Mouse (Mus musculus) left cerebral cortex, postnatal 14 days (tissue): ENCODE measurements around the gene Parvb. TPM values are rescaled to one million over a fixed set of nuclear protein-coding genes. Genes with fewer than 3 reads are reported as not detected.

Experiments
- DNase-seq, 2 experiments: peaks; one replicate each; pipeline ENCODE4 v3.0.0; 2021 to 2022; ENCODE audit warnings: low spot score in 2 of 2, mixed read lengths in 1 of 2
- intact Hi-C: fragments of 180-260 bp; cut with DNase I; formaldehyde crosslinking; loops from one replicate; pipeline ENCODE4 v1.15.1; 2025
- long read RNA-seq, 2 experiments: library from polyadenylated mRNA; stranded (forward); transcript quantifications; one replicate each; pipeline ENCODE4 v2.0.0; 2021
- total RNA-seq, 2 experiments: library from RNA; stranded (reverse); gene quantifications; 2 replicates each; pipeline ENCODE4 v1.2.3; 2021

Parvb gene
- 10 to 100 TPM; 28.4 to 28.7 TPM for total RNA-seq
- long read RNA-seq, experiment 1, partial matches to known transcripts = 1 of 6 reads
- long read RNA-seq, experiment 1, other reads (novel, unspliced or antisense) = 4 of 6 reads
- long read RNA-seq, experiment 2, partial matches to known transcripts = 0 of 2 reads
- long read RNA-seq, experiment 2, other reads (novel, unspliced or antisense) = 1 of 2 reads

GRCm38 (mm10) chr15:84231721-84232561 lies at the start of gene Parvb:
TSS of gene Parvb (plus strand) at chr15:84232043.
- peak; percentile 39 to 59 for DNase-seq

DNA sequence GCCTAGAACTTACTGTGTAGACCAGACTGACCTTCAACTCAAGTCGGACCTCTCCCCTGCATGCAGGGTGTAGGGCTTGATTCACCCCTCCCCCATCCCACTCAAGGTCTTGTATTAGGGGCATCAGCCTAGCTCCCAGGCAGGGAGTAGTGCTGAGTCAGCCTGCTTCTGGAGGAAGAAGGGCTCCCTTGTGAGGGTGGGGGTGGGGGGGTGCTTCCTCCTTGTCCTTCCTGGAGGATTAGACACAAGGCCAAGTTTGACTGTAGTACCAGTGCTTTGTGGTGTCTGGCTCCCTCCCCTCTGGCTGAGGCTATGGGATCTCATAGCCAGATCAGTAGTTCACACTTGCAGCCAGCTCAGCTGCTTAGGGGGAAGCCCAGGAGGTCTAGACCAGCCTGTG lies 47.9 kb upstream of the Parvb start:
- intact Hi-C loops = no loop called here

More at GRCm38 (mm10) chr15:84231721-84232561, at the start of gene Parvb:
- intact Hi-C loops = no loop called here

GRCm38 (mm10) chr15:84186196-84186595 lies 45.6 kb upstream of the Parvb start:
- no peak for DNase-seq
- intact Hi-C loops = no loop called here

More for the DNA sequence above, 47.9 kb upstream of the Parvb start:
- DNase-seq = no peak

GRCm38 (mm10) chr15:84188887-84189530 lies 42.8 kb upstream of the Parvb start:
- intact Hi-C loops = no loop called here
- DNase-seq = no peak

DNA sequence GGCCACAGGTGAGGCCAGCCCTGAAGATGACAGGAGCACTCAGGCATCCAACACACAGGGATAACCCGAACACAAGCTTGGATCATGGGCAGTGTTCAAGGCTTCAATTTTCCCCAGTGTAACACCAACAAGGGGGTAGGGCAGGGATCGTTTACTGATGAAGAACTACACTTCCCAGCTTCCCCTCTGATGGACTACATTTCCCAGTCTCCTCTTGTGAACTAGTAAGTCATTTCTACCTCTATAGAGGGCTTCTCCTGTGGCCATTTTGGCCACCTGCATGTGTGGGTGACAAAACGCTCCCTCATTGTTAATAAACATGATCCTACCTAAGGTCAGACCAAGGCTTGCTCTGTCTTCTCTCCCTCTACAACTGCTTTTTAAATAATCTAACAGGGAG lies 42.0 kb upstream of the Parvb start:
- intact Hi-C loops = no loop called here
- peak in 1 of 2 experiments; percentile 44 for DNase-seq

- no peak for DNase-seq
- intact Hi-C loops = no loop called here
These were observed 40.2 kb upstream of the Parvb start for GRCm38 (mm10) chr15:84191724-84192057.

DNA sequence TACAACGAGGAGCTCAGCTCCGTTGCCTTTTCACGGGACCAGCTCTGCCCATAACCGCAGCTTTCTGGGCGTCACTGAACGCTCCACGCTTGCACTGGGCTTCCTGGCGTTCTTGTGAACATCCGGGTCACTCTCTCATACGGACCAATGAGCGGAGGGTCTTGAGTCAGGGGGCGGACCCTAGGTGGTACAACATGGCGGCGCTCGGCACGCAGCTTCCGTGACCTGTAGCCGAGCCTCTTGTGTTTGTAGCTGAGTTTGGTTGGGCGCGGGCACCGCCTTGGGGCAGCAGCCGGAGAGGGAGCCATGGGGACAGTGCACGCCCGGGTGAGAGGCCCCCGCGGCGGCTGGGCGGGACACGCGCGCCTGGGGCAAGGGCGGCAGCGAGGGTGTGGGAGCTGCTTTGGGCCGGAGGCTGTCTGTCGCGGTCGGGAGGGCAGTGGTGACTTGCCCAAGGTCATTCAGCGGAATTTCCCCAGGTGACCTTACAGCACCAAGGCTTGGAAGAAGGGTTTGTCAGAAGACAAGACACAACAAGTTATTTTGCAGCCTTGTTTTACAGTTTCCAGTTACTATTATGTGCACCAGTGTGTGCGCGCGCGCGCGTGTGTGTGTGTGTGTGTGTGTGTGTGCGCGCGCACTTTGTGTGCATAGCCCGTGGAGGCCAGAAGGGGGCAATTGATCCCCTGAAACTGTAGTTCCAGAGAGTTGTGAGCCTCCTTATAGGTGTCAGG lies 39.6 kb upstream of the Parvb start, which contains the start of gene Samm50:
Gene Samm50, plus strand, starts transcription at position 184 of the 734 bp plus-strand sequence.
- DNase-seq = peak; percentile 93 to 96
- intact Hi-C loops = no loop called here

DNA sequence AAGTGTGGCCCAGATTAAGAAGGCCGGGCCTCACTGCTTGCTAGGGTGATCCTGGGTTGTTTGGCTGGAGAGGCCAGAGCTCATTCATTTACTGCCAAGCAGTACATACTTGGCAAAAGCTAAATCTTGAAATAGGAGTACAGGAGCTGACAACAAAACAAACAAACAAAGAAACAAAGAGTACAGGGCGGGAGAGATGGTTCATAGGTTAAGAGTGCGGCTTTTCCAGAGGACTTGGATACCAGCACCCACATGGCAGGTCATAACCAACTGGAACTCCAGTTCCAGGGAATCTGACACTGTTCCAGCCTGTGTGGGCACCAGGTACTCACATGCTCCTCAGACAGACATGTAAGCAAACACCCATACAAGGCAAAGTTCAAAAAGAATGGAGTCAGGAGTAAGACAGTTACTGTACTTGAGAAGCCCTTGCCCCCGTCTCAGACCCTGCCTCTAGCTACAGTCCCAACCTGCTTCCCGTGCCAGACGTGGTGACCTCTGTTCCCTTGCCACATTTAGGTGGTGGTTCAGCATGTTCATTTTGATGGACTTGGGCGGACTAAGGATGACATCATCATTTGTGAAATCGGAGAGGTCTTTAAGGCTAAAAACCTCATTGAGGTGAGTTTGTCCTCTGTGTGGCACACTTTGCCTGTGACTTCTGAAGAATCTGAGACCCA lies 35.2 kb upstream of the Parvb start:
- no peak for DNase-seq
- intact Hi-C loops = no loop called here

- intact Hi-C loops = no loop called here
- no peak for DNase-seq
These were observed 24.5 kb upstream of the Parvb start for GRCm38 (mm10) chr15:84207327-84207726.

DNA sequence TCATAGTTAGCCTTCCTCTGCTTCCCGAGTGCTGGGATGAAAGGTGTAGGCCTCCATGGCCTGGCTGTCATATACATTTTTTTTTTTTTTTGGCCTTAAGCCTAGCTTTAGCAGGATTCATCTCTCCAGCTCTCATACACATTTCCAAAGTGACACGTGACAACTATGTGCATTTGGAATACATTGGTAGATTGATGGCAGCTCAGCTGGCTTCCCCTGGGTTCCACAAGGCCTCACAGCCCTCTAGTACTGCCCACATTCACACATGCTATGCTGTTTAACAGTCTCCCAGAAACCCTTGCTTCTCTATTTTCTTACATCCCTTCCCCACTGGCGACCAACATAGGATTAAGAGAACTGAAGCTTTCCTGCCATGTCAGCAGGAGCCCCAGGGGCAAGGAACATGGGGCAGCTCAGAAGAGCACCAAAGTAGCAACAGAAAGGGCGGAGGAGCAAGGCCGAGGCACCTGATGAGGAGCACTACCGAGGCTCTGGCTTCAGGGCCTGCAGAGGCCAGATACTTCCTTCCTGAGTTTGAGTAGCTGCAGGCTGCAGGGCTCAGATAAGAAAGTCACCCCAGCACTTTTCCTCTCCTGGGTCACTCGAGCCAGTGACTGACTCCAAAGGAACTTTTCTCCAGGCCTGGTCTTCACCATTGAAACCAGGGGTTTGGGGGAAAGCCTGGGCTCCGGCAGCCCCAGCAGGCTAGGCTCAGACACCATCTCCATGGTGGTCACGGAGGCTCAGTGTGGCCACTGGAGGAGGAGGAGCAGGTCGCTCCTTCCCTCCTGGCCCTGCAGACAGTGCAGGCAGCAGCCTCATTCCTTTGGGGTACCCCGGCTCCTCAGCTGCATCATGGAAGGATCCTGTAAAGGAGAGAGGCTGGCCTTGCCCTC lies 22.1 kb upstream of the Parvb start:
- intact Hi-C loops = no loop called here
- no peak for DNase-seq

DNA sequence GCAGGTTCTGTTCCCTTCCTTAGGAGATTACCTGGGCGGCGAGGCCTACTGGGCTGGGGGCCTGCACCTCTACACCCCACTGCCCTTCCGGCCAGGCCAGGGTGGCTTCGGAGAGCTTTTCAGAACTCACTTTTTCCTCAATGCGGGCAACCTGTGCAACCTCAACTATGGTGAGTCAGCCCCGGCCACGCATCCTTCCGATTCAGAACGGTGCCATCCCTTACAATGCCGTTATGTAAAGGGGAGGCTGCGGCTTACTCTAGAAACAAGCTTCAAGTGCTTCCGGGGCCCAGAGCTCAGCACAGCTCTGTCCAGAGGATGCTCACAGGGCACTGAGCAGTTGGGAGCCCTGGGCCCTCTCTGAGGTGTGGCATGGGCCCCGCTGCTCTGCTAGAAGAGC lies 21.4 kb upstream of the Parvb start:
- DNase-seq = no peak
- intact Hi-C loops = no loop called here

DNA sequence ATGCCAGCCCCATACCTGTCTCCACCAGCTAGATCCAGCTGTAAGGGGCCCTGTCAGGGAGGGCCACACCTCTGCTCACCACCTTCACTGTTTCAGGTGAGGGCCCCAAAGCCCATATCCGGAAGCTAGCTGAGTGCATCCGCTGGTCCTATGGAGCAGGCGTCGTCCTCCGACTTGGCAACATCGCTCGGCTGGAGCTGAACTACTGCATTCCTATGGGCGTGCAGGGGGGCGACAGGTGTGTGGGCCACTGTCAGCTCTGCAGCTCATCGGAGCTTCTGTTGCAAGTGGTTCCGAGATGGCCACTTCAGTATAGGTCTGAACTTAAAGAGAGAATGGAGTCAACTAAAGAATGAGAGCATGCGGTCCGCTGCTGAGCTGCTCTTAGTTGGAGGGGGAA lies 20.9 kb upstream of the Parvb start:
- no peak for DNase-seq
- intact Hi-C loops = no loop called here

DNA sequence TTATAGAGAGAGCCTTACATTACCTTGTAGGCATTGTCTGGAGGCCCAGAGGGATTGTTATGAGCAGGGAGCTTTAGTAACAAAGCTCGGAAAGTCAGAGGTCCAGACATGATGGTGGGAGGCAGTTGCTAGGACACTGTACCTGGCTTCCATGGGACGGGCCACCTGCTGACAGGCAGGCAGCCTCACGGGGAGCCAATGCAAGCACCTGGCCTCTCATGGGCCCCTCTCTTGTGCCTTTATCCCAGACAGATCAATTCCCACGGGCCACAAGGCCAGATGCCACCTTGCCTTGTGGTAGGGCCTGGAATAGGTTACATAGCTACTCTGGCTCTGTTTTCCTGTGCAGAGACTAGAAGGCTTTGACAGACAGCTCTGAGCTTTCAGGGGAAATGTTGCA lies 20.3 kb upstream of the Parvb start:
- intact Hi-C loops = no loop called here
- no peak for DNase-seq

GRCm38 (mm10) chr15:84212031-84212755 lies 19.6 kb upstream of the Parvb start:
- intact Hi-C loops = loop anchor here (1.0 kb wide), 2 partner anchors 402 to 417 kb away; no protein-coding TSS in a partner anchor
- peak; percentile 92 to 95 for DNase-seq

GRCm38 (mm10) chr15:84212756-84213105 lies 19.1 kb upstream of the Parvb start:
- no peak for DNase-seq

DNA sequence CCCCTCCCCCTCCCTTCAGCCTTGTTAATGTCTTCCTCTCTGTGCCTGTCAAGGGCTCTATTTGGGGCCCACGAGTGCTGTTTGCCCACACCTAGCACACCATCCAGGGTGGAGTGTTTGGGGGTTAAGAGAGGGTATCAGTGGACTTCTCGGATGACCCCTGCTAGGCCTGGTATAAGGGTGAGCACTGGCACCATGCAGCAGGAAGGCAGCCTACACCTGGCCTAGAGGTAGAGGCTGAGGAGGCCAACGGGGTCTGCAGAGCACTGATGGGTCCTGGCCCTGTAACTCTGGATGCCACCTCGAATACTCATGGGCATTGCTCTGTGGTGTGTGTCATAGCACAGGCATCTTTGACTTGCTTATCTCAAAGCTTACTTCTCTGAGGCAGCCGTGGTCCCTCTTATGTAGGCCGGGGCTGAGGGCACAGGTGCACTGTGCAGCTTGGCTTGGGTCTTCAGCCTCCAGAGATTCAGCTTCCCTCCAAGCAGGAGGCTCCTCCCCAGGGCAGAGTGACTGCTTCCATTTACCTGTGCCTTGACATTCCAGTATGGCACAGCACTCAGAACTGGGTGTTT lies 18.6 kb upstream of the Parvb start:
- DNase-seq = no peak
- intact Hi-C loops = no loop called here

More at GRCm38 (mm10) chr15:84212756-84213105, 19.1 kb upstream of the Parvb start:
- intact Hi-C loops = loop anchor here (1.0 kb wide), 2 partner anchors 402 to 417 kb away; no protein-coding TSS in a partner anchor

- intact Hi-C loops = no loop called here
- DNase-seq = no peak
These were observed 17.4 kb upstream of the Parvb start for GRCm38 (mm10) chr15:84214476-84214875.
